Mouse (Mus musculus): ENCODE results near the gene Ros1. TPM values are rescaled to one million over a fixed set of nuclear protein-coding genes. Genes with fewer than 3 reads are reported as not detected.

Ros1 gene
- total RNA-seq, 2 experiments from 2014 or later = not detected

DNA sequence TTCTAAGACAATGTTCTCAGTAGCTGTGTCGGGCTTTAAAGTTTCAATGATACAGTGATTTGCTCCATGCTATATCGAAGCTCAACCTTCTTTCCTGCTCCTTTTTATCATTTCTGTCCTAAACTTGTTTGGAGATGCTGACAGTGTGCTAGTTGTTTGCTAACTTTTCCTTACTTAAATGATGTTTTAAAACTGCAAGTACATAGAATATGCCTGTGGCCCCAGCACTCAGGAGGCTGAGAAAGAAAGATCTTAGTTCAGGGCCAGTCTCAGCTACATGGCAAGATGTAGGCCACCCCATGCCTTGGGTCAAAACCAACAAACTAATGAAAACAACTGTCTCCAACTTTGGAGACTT lies 171.0 kb downstream of the Ros1 start:
- no peak for DNase-seq
- intact Hi-C loops (cut with DNase I) = loop anchor here (5.0 kb wide), 1 partner anchor 232 kb away; no protein-coding TSS in a partner anchor

DNA sequence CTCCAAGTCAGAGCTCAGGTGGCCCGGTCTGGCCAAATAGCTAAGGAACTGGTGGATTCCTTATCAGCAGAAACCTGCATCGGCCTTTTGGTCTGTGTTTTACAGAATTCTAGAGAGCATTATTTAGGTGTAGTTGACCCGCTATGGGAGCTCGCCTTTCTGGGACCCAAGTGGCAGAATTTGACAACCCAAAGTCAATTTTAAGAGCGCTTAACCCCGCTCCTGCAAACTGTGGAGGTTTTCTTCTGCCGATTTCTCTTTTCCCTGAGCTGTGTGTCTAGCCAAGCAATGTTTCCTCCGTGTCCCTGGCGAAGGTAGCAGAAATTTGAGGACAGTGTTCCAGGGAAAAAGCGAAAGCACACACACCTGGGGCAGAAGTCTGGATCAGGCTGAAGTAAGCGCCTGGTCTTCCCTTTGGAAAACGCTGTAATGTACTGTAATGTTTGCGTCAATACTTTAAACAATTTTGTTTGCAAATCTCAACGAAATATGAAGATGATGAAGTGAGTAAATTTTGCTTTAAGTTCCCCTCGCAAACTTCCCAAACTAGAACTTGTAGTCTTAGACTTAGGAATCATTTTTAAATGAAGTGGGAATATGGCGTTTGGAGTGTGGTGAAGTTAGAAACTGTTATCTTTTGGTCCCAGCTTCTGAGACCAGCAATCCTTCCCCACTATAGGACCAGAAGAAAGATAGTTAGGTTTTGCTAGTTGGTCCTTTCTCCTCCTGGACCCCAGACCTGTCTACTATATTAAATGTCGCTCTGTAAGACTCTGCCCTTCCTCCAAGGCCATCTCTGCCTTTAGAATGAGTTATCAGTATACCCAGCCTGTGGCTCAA lies 171.6 kb downstream of the Ros1 start:
- intact Hi-C loops (cut with DNase I) = loop anchor here (5.0 kb wide), 1 partner anchor 231 kb away; no protein-coding TSS in a partner anchor
- no peak for DNase-seq

DNA sequence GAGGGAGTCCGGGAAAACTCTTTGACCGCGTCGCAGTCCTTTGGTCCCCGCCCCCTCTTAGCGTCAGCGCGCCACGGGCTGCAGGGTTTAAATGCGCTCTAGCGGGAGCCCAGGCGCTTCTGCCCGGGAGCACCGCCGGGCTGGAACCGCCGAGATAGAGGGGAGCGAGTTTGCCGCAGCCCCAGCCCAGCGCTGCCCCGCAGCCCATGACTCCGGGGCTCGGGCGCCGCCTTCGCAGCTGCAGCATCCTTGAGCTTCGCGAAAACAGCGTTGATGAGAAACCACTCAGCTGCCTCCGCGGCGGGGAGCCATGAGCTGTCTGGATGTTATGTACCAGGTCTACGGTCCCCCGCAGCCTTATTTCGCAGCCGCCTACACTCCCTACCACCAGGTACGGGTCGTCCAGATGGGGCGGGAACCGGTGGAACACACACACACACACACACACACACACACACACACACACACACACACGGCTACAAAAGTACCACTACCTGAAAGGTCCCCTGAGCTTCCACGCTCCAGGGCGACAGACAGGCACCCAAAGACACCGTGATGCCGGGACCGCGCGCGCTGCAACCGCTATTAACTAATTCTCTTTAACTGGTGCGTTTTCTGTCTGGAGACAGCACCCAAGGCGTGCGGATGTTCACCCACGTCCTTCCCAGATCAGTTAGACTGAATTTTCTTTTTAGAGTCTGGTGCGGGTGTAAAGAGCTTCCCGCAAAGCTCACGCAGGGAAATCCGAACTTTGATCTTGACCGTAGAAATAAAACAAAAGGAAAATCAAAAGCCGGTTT lies 172.4 kb downstream of the Ros1 start, which contains the start of gene Vgll2:
Vgll2 (plus strand) TSS at position 90 of the 800 bp plus-strand sequence.
- DNase-seq = peak; percentile 46
- intact Hi-C loops (cut with DNase I) = loop anchor here (5.0 kb wide), 1 partner anchor 230 kb away; no protein-coding TSS in a partner anchor

- intact Hi-C loops (cut with DNase I) = loop anchor here (5.0 kb wide), 1 partner anchor 230 kb away; no protein-coding TSS in a partner anchor
- no peak for DNase-seq
Measured at GRCm38 (mm10) chr10:52021736-52022394, 173.2 kb downstream of the Ros1 start.

DNA sequence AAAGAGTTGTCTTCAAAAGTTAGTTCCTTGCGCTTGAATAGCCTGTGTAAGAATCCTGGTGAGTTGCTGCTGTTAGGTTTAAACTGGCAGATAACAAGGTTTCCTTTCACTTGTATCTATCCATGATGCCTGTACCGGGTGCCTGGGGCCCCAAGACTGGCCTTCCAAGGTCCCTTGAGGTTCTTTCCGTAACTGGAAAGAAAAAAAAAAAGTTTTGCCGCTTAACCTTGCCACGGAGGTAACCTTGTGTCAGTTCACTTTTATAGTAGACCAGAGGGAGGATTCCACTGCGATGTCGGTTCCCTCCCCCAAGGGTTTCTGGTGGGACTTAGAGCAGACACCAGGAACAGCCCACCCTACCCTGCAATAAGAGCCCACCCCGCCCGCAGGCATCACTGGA lies 173.8 kb downstream of the Ros1 start:
- intact Hi-C loops (cut with DNase I) = loop anchor here (5.0 kb wide), 1 partner anchor 229 kb away; no protein-coding TSS in a partner anchor
- DNase-seq = no peak

GRCm38 (mm10) chr10:52018471-52018870 lies 176.6 kb downstream of the Ros1 start:
- intact Hi-C loops (cut with DNase I) = no loop called here
- DNase-seq = peak; percentile 35

Small RNA genes within 50 kb of the gene (microRNA-seq; reads per million reads assigned to microRNA genes)
- not detected for gene Gm24084

Other genes with a start within 250 kb of the Ros1 start
- not detected for gene Vgll2, start 172.7 kb downstream of the Ros1 start, total RNA-seq (2021)
- gene Dcbld1, start 38.4 kb upstream of the Ros1 start, total RNA-seq (2021) = 10 to 100 TPM; 11.6 to 12.6 TPM
- not detected for gene Gm26741, start 163.5 kb upstream of the Ros1 start, total RNA-seq (2021)
- gene Gopc, start 186.9 kb upstream of the Ros1 start, total RNA-seq (2021) = 10 to 100 TPM; 46.3 to 49.7 TPM
- not detected for gene Nepn, start 193.7 kb upstream of the Ros1 start, total RNA-seq (2021)
- 10 to 100 TPM; 60.4 to 61.3 TPM for gene Nus1, start 222.3 kb upstream of the Ros1 start, total RNA-seq (2021)